Mouse (Mus musculus) testis, adult 2 months (tissue): ENCODE results near the gene Ctdsp2. TPM values are rescaled to one million over a fixed set of nuclear protein-coding genes. Genes with fewer than 3 reads are reported as not detected.

Experiments used
- H3K27ac ChIP-seq: fragments of 200-500 bp; 2 replicates; pipeline ENCODE4 v1.5.1; 2012; ENCODE audit warnings: low read depth, low read length; ENCODE audit not compliant: control insufficient read depth, insufficient read depth
- H3K27me3 ChIP-seq: fragments of 200-500 bp; 2 replicates; pipeline ENCODE4 v1.6.1; 2012; ENCODE audit warnings: mild to moderate bottlenecking, low read length, moderate library complexity; ENCODE audit not compliant: control insufficient read depth, insufficient read depth
- H3K36me3 ChIP-seq: fragments of 200-500 bp; 2 replicates; pipeline ENCODE4 v1.6.1; 2012; ENCODE audit warnings: mild to moderate bottlenecking, low read length; ENCODE audit not compliant: control insufficient read depth, insufficient read depth
- H3K4me1 ChIP-seq: fragments of 200-500 bp; 2 replicates; pipeline ENCODE4 v1.6.1; 2012; ENCODE audit warnings: low read length; ENCODE audit not compliant: control insufficient read depth, insufficient read depth
- H3K4me3 ChIP-seq: fragments of 200-500 bp; 2 replicates; pipeline ENCODE4 v1.5.1; 2012; ENCODE audit warnings: low read depth, mild to moderate bottlenecking, low read length, moderate library complexity, mixed read lengths; ENCODE audit not compliant: control insufficient read depth
- CTCF ChIP-seq: fragments of 200-500 bp; IDR thresholded peaks from 2 replicates; pipeline ENCODE4 v1.5.1; 2012; ENCODE audit warnings: low read depth, mild to moderate bottlenecking, inconsistent platforms, low read length, moderate library complexity; ENCODE audit not compliant: control insufficient read depth, insufficient read depth, insufficient replicate concordance
- POLR2A ChIP-seq: fragments of 200-500 bp; IDR thresholded peaks from 2 replicates; pipeline ENCODE4 v1.6.1; 2012; ENCODE audit warnings: low read depth, mild to moderate bottlenecking, inconsistent platforms, low read length, moderate library complexity; ENCODE audit not compliant: control insufficient read depth
- polyA plus RNA-seq: library from polyadenylated mRNA; depleted of rRNA; stranded (reverse); fragments of >200 nt; gene quantifications from 2 replicates; pipeline ENCODE4 v1.2.3, GENCODE M21; 2012

Ctdsp2 gene
- polyA plus RNA-seq, 1 experiment, result 39.4 TPM

GRCm38 (mm10) chr10:126979121-126979635 is 661 bp downstream of the Ctdsp2 start:
- TF ChIP-seq POLR2A (no peak), CTCF (no peak)
- H3K4me1 ChIP-seq, result peaks cover 18% of the 10 kb centered on the region
- H3K4me3 ChIP-seq, result peak overlapping the region; percentile 89
- H3K27me3 ChIP-seq, result no peaks in the 10 kb centered on the region
- H3K36me3 ChIP-seq, result no peaks in the 10 kb centered on the region
- H3K27ac ChIP-seq, result peak overlapping the region; percentile 89

GRCm38 (mm10) chr10:126979636-126980151 is 1.2 kb downstream of the Ctdsp2 start:
- Histone ChIP-seq H3K4me1 (peaks cover 23% of the 10 kb centered on the region), H3K27ac (peak overlapping the region; percentile 25)
- TF ChIP-seq POLR2A, result no peak
- no peak for TF ChIP-seq CTCF

GRCm38 (mm10) chr10:126980221-126980932 is 1.9 kb downstream of the Ctdsp2 start:
- Histone ChIP-seq H3K4me3 (peak overlapping the region; percentile 89), H3K36me3 (no peaks in the 10 kb centered on the region), H3K4me1 (peaks cover 28% of the 10 kb centered on the region), H3K27me3 (no peaks in the 10 kb centered on the region), H3K27ac (peak overlapping the region; percentile 25)
- TF ChIP-seq CTCF (no peak), POLR2A (no peak)

More at GRCm38 (mm10) chr10:126979636-126980151, 1.2 kb downstream of the Ctdsp2 start:
- Histone ChIP-seq H3K27me3 (no peaks in the 10 kb centered on the region), H3K4me3 (peak overlapping the region; percentile 89), H3K36me3 (no peaks in the 10 kb centered on the region)

GRCm38 (mm10) chr10:126980933-126981530 is 2.5 kb downstream of the Ctdsp2 start:
- no peaks in the 10 kb centered on the region for H3K36me3 ChIP-seq
- H3K4me3 ChIP-seq, result peak overlapping the region; percentile 89
- no peak overlapping the region for H3K27ac ChIP-seq
- TF ChIP-seq CTCF (no peak), POLR2A (no peak)
- H3K27me3 ChIP-seq, result no peaks in the 10 kb centered on the region
- H3K4me1 ChIP-seq, result peaks cover 28% of the 10 kb centered on the region

- H3K36me3 ChIP-seq, result no peaks in the 10 kb centered on the region
- TF ChIP-seq CTCF, result no peak
- no peak for TF ChIP-seq POLR2A
- H3K4me3 ChIP-seq, result no peak overlapping the region
- H3K27ac ChIP-seq, result no peak overlapping the region
- H3K27me3 ChIP-seq, result no peaks in the 10 kb centered on the region
- peaks cover 28% of the 10 kb centered on the region for H3K4me1 ChIP-seq
These were observed 3.2 kb downstream of the Ctdsp2 start for GRCm38 (mm10) chr10:126981746-126982145.

GRCm38 (mm10) chr10:126983193-126983725 is 4.7 kb downstream of the Ctdsp2 start:
- Histone ChIP-seq H3K27ac (no peak overlapping the region), H3K4me3 (no peak overlapping the region)

GRCm38 (mm10) chr10:126984189-126985004 is 5.9 kb downstream of the Ctdsp2 start:
- Histone ChIP-seq H3K4me3 (no peak overlapping the region), H3K4me1 (peaks cover 27% of the 10 kb centered on the region), H3K27me3 (no peaks in the 10 kb centered on the region), H3K36me3 (no peaks in the 10 kb centered on the region), H3K27ac (no peak overlapping the region)
- TF ChIP-seq CTCF (no peak), POLR2A (no peak)

More at GRCm38 (mm10) chr10:126983193-126983725, 4.7 kb downstream of the Ctdsp2 start:
- no peaks in the 10 kb centered on the region for H3K36me3 ChIP-seq
- H3K27me3 ChIP-seq, result no peaks in the 10 kb centered on the region
- H3K4me1 ChIP-seq, result peaks cover 27% of the 10 kb centered on the region
- no peak for TF ChIP-seq POLR2A
- no peak for TF ChIP-seq CTCF
